Mouse (Mus musculus): Measurements from ENCODE around the gene Nfib.

GRCm38 (mm10) chr4:82507541-82508280 lies 197.8 kb downstream of the Nfib start:
- TF ChIP-seq POLR2A (IDR thresholded peaks at IDR 0.05; ENCODE audit: borderline replicate concordance, control insufficient read depth, low read depth, low read length) (no peak), CTCF (IDR thresholded peaks at IDR 0.05; ENCODE audit: control insufficient read depth, insufficient read depth, low read length) (no peak)

Data from bone marrow, adult 2 months (tissue).